Mouse (Mus musculus) lung, postnatal 0 days (tissue): ENCODE results near the gene Lancl2. TPM values are rescaled to one million over a fixed set of nuclear protein-coding genes. Genes with fewer than 3 reads are reported as not detected.
A peak's percentile ranks its signal among the peaks of the same experiment; 100 is the strongest.

Experiments
- ATAC-seq: fragments of 200-750 bp; cut with Nextera tagmentation; 2 replicates; pipeline ENCODE4 v1.8.0; 2017; ENCODE audit warnings: moderate library complexity
- DNase-seq: peaks from one replicate; pipeline ENCODE4 v3.0.0-alpha.2; 2016; ENCODE audit warnings: low spot score
- H3K27ac ChIP-seq: fragments of 300-500 bp; sonication (generic); 2 replicates; pipeline ENCODE4 v1.5.1; 2014; ENCODE audit warnings: antibody characterized with exemption, mild to moderate bottlenecking, low read length, mixed read lengths
- H3K27me3 ChIP-seq: fragments of 300-500 bp; sonication (generic); replicated peaks from 2 replicates; pipeline ENCODE4 v1.6.1; 2014; ENCODE audit warnings: low read length, mixed read lengths; ENCODE audit not compliant: insufficient read depth
- H3K36me3 ChIP-seq: fragments of 300-500 bp; sonication (generic); 2 replicates; pipeline ENCODE4 v1.6.1; 2014; ENCODE audit warnings: low read length, mixed read lengths; ENCODE audit not compliant: insufficient read depth
- H3K4me1 ChIP-seq: fragments of 300-500 bp; sonication (generic); 2 replicates; pipeline ENCODE4 v1.6.1; 2014; ENCODE audit warnings: antibody characterized with exemption, low read depth, low read length, mixed read lengths; ENCODE audit not compliant: insufficient read depth
- H3K4me2 ChIP-seq: fragments of 300-500 bp; sonication (generic); replicated peaks from 2 replicates; pipeline ENCODE4 v1.6.1; 2014; ENCODE audit warnings: low read depth, mild to moderate bottlenecking, low read length, moderate library complexity, mixed read lengths
- H3K4me3 ChIP-seq: fragments of 300-500 bp; sonication (generic); 2 replicates; pipeline ENCODE4 v1.5.1; 2014; ENCODE audit warnings: low read depth, low read length
- H3K9ac ChIP-seq: fragments of 300-500 bp; sonication (generic); replicated peaks from 2 replicates; pipeline ENCODE4 v1.6.1; 2014; ENCODE audit warnings: low read depth, mild to moderate bottlenecking
- H3K9me3 ChIP-seq: fragments of 300-500 bp; sonication (generic); 2 replicates; pipeline ENCODE4 v1.6.1; 2016; ENCODE audit warnings: low read length, mixed read lengths
- CTCF ChIP-seq: IDR thresholded peaks from 2 replicates; pipeline ENCODE4 v1.5.1; 2016; ENCODE audit warnings: antibody characterized with exemption, mild to moderate bottlenecking
- EP300 ChIP-seq: IDR thresholded peaks from 2 replicates; pipeline ENCODE4 v1.6.1; 2016; ENCODE audit warnings: antibody characterized with exemption, mild to moderate bottlenecking, control low read depth
- WGBS: fragments of 180-500 bp; shearing (Covaris S2); extraction: QIAGEN DNeasy Blood & Tissue Kit; methylation state at CpG from one replicate; pipeline ENCODE4 v1.1.7; 2014; 5-methylcytosine and 5-hydroxymethylcytosine counted together
- polyA plus RNA-seq: library from polyadenylated mRNA; unstranded; fragments of >200 nt; fragmentation: Nextera tagmentation; extraction: Ambion mirVana; gene quantifications from 2 replicates; pipeline ENCODE4 v1.2.1, GENCODE M21; 2015

Lancl2 gene
- polyA plus RNA-seq, 1 experiment from 2014 or later: 10.5 TPM

DNA sequence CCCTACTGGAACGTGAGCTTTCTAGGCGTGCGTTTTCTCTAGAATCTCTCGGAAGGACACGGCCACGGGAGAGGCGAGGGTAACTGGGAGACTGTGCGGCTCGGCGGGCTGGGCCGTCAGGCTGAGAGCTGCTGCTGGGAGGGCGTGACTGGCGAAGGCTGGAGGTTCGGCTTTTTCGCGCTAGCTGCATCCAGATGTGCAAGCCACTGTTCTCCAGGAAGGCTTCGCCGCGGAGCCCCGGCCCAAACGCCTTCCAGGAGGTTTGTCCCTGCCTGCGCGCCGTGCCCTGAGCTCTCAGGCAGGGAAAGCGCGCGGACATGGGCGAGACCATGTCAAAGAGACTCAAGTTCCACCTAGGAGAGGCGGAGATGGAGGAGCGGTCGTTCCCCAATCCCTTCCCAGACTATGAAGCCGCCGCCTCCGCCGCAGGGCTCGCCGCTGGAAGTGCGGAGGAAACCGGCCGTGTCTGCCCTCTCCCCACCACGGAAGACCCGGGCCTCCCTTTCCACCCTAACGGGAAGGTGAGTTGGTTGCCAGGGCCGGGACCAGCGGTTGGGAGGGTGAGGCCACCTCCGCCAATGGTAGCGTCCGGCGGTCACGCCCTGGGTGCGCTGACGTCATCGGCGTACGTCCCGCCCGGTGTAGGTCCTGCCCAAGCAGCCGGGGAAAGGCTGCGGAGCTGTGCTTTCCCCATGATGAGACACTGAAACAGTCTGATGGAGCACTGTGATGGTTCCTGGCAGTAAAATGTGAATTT is 581 bp downstream of the Lancl2 start:
- no peaks in the 10 kb centered on the region for H3K36me3 ChIP-seq
- H3K27ac ChIP-seq: peak overlapping the region; percentile 93
- peak overlapping the region; percentile 68 for H3K4me3 ChIP-seq
- H3K4me2 ChIP-seq: peak overlapping the region; percentile 69
- H3K4me1 ChIP-seq: no peaks in the 10 kb centered on the region
- under 1% methylated on average over 59 of the region's 59 CpGs for WGBS
- H3K27me3 ChIP-seq: no peaks in the 10 kb centered on the region
- TF ChIP-seq EP300 (no peak), CTCF (no peak)
- DNase-seq (peak; percentile 97), ATAC-seq (peak; percentile 100)
- H3K9me3 ChIP-seq: no peaks in the 10 kb centered on the region
- peak overlapping the region; percentile 60 for H3K9ac ChIP-seq

DNA sequence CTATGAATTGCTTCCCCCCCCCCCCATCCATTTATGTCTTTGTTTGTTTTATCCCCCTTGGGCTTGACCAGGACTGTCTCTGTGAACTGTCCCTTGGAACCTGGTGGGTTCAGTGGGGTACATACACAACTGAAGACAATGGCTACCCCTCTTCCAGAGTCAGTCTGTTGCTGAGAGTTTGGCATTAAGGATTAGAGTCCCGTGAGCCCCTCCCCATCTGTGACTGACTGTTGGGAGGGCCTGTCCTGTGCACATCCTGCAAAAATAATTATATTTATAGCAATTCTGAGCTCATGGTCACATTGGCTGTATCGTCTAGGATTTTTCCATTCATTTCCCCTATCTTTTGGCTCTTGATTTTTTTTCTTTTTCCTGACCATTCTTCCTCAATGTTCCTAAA is 1.4 kb downstream of the Lancl2 start:
- ATAC-seq (peak; percentile 15; the same call in 1 of the 2 replicates), DNase-seq (peak; percentile 61)
- Histone ChIP-seq H3K9ac (peak overlapping the region; percentile 60; the same call in 1 of the 2 replicates), H3K4me3 (peak overlapping the region; percentile 68), H3K27me3 (no peaks in the 10 kb centered on the region), H3K9me3 (no peaks in the 10 kb centered on the region), H3K36me3 (no peaks in the 10 kb centered on the region), H3K27ac (peak overlapping the region; percentile 93), H3K4me2 (peak overlapping the region; percentile 69), H3K4me1 (no peaks in the 10 kb centered on the region)
- WGBS: 15% methylated on average over 2 of the region's 2 CpGs
- TF ChIP-seq EP300: no peak
- TF ChIP-seq CTCF: no peak

DNA sequence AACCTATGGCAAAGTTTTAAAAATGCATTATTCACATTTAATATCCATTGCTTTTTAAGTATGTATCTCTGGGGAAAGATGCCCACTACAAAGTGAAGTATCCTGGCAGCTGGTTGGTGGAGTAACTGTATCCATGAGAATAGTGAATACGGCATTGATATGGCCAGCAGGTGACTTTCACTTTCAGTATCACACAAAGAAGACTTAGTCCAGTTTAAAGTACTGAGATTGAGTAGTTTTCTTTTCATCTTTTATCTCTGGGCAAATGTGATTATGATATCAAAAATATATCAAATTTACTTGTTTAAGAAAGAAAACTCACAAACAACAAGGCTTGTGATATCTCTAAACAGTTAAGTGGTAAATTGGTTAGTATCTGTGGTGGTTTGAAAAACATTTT is 4.4 kb downstream of the Lancl2 start:
- no peak for ATAC-seq
- TF ChIP-seq CTCF: no peak
- no peak for TF ChIP-seq EP300
- H3K27ac ChIP-seq: no peak overlapping the region
- H3K4me3 ChIP-seq: no peak overlapping the region
- H3K36me3 ChIP-seq: no peaks in the 10 kb centered on the region
- H3K9me3 ChIP-seq: no peaks in the 10 kb centered on the region
- DNase-seq: no peak
- H3K4me2 ChIP-seq: no peak overlapping the region
- no peaks in the 10 kb centered on the region for H3K27me3 ChIP-seq
- no peak overlapping the region for H3K9ac ChIP-seq
- WGBS: 77% methylated on average over 1 of the region's 1 CpGs
- H3K4me1 ChIP-seq: no peaks in the 10 kb centered on the region

DNA sequence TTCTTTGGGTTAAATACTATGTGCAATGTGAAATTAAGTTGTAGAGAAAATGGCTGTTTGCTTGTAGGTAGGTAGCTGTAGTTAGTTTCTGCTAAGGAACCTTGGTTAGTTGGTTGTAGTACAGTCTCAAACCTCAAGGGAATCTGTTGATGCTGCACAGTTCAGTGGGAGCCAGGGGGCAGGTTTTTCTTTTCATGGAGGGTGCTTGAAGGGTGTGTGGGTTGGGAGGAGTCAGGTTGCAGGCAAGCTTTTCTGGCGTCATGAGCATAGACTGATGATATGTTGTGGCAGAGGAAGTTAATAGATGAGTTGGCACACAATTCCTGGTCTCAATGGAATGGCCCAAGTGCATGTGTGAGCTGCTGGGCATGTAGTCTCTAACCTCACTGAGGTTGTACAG is 9.4 kb downstream of the Lancl2 start:
- Histone ChIP-seq H3K27me3 (no peaks in the 10 kb centered on the region), H3K4me3 (no peak overlapping the region), H3K9ac (no peak overlapping the region), H3K4me1 (no peaks in the 10 kb centered on the region), H3K9me3 (no peaks in the 10 kb centered on the region), H3K36me3 (no peaks in the 10 kb centered on the region), H3K27ac (no peak overlapping the region), H3K4me2 (no peak overlapping the region)
- peak; percentile 33; the same call in 1 of the 2 replicates for ATAC-seq
- peak; percentile 36 for TF ChIP-seq CTCF
- no peak for TF ChIP-seq EP300
- 14% methylated on average over 1 of the region's 1 CpGs for WGBS
- DNase-seq: peak; percentile 11

DNA sequence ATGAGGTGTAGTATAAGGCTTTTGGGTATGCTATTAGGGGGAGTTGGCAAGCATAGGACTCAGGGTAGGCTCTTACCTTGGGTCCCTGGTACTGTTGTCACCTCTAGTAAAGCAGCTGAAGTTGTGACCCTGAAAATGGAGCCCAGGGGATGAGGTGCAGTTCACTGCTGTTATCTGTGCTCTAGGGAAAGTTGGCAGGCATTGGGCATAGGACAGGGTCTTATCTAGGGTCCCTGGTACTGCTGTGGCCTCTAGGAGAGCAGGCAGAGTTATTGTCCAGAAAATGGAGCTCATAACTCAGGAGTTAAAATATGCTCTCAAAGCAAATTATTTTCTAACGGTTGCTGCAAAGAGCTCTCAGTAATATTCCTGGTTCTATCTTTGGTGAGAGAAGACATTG is 19.0 kb downstream of the Lancl2 start:
- Histone ChIP-seq H3K9me3 (no peaks in the 10 kb centered on the region), H3K4me1 (no peaks in the 10 kb centered on the region), H3K4me3 (no peak overlapping the region), H3K36me3 (peaks cover 2% of the 10 kb centered on the region; the same call in 1 of the 2 replicates), H3K27me3 (no peaks in the 10 kb centered on the region), H3K9ac (no peak overlapping the region), H3K27ac (no peak overlapping the region), H3K4me2 (no peak overlapping the region)
- TF ChIP-seq CTCF: no peak
- no peak for TF ChIP-seq EP300
- ATAC-seq (no peak), DNase-seq (no peak)
- WGBS: 80% methylated on average over 1 of the region's 1 CpGs

DNA sequence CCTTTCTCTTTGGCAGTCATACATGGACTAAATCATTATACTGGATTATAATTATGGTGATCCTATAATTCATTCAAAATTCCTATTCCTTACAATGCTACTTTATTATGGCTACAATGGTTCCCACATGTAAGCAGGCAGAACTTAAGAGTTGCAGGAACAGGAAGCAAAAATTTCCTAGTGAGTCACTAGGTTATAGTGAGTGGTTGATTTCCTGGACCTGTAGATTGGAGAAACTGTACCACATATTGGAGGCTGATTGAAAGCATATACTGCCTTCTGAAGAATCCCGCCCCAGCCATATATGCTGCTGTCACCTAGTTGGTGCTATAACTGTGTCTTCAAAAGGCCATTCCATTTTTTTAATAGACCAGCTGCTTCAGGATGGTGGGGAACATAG is 40.4 kb downstream of the Lancl2 start:
- DNase-seq: no peak
- Histone ChIP-seq H3K27ac (no peak overlapping the region), H3K27me3 (no peaks in the 10 kb centered on the region), H3K4me2 (no peak overlapping the region), H3K36me3 (no peaks in the 10 kb centered on the region), H3K4me1 (no peaks in the 10 kb centered on the region), H3K9ac (no peak overlapping the region), H3K9me3 (no peaks in the 10 kb centered on the region), H3K4me3 (no peak overlapping the region)
- TF ChIP-seq CTCF (no peak), EP300 (no peak)
- 97% methylated on average over 1 of the region's 1 CpGs for WGBS
- no peak for ATAC-seq
